Comparison of ENCODE assay signal across 8 mouse cellular contexts in the genomic region with DNA sequence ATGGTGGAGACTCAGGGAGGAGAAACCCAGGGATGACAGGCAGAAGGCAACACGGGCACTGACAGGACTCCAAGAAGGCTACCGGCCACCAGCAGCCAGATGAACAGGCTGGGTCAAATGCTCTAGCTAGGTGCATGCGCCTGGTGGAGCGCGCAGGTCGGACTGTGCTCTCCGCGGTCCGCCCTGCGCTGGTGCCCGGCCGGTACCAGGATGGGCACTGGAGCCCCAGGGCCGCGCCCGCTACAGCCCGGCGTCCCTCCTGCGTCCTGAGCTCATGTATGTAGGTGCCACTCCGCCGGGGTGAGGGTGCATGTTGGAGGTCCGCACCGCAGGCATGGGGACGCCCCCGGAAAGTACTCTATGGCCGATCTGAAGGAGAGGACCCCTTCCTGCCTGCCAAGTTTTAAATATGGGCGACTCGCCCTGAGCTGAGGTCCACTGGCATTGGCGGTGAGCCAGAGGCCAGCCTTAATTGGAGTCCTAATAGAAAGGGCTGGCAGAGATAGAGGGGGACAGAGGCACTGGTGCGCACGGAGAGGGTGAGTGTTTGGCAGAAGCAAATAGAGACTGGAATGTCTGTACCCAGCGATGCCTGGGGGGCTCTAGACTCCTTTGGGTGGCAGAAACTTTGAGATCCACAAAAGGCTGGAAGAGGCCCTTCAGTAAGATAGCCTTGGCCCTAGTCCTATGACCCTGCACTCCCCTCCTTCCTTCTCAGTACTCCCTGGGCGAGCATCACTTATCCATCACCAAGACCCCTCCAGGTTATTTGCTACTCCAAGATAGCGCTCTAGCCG. TPM values are rescaled to one million over a fixed set of nuclear protein-coding genes. Genes with fewer than 3 reads are reported as not detected.
DNase-seq lines count a peak whose midpoint lies in the region; ATAC-seq and TF ChIP-seq lines count a peak whose summit lies in the region.

No protein-coding gene starts in this region.

- H3K27ac ChIP-seq in kidney, embryonic 16.5 days (ENCODE audit: low read length) = no peak overlapping the region
- no peak overlapping the region for H3K27ac ChIP-seq in kidney, adult 2 months (ENCODE audit: insufficient read depth, low read depth, low read length)
- no peak overlapping the region for H3K27ac ChIP-seq in cortical plate, adult 2 months (ENCODE audit: insufficient read depth, low read length)
- H3K27ac ChIP-seq in heart, embryonic 15.5 days = no peak overlapping the region
- peak overlapping the region; percentile 55; the same call in 1 of the 2 replicates for H3K27ac ChIP-seq in midbrain, embryonic 13.5 days

- no peaks in the 10 kb centered on the region for H3K36me3 ChIP-seq in kidney, embryonic 16.5 days (ENCODE audit: insufficient read depth, low read length)
- no peaks in the 10 kb centered on the region for H3K36me3 ChIP-seq in kidney, adult 2 months (ENCODE audit: control insufficient read depth, insufficient read depth, low read length)
- H3K36me3 ChIP-seq in heart, embryonic 15.5 days = no peaks in the 10 kb centered on the region
- H3K36me3 ChIP-seq in midbrain, embryonic 13.5 days = no peaks in the 10 kb centered on the region

- H3K4me1 ChIP-seq in kidney, embryonic 16.5 days (ENCODE audit: insufficient read depth, low read length) = peaks cover 27% of the 10 kb centered on the region
- H3K4me1 ChIP-seq in kidney, adult 2 months (ENCODE audit: control insufficient read depth, insufficient read depth, low read length) = no peaks in the 10 kb centered on the region
- no peaks in the 10 kb centered on the region for H3K4me1 ChIP-seq in cortical plate, adult 2 months (ENCODE audit: control insufficient read depth, insufficient read depth, low read length)
- peaks cover 27% of the 10 kb centered on the region for H3K4me1 ChIP-seq in heart, embryonic 15.5 days (replicated peaks)
- H3K4me1 ChIP-seq in midbrain, embryonic 13.5 days (replicated peaks) = peaks cover 33% of the 10 kb centered on the region

- under 1% methylated on average over 33 of the region's 34 CpGs for WGBS in kidney, embryonic 16.5 days
- 1% methylated on average over 34 of the region's 34 CpGs for WGBS in kidney, adult 2 months
- 1% methylated on average over 34 of the region's 34 CpGs for WGBS in heart, embryonic 15.5 days
- under 1% methylated on average over 34 of the region's 34 CpGs for WGBS in midbrain, embryonic 13.5 days

- peaks cover 62% of the 10 kb centered on the region for H3K27me3 ChIP-seq in kidney, embryonic 16.5 days (ENCODE audit: insufficient read depth, low read length)
- no peaks in the 10 kb centered on the region; the same call in 1 of the 2 replicates for H3K27me3 ChIP-seq in kidney, adult 2 months (replicated peaks; ENCODE audit: control insufficient read depth, insufficient read depth, low read length)
- H3K27me3 ChIP-seq in heart, embryonic 15.5 days = peaks cover 61% of the 10 kb centered on the region
- H3K27me3 ChIP-seq in midbrain, embryonic 13.5 days = peaks cover 63% of the 10 kb centered on the region

- TF ChIP-seq CTCF in kidney, adult 2 months (conservative IDR thresholded peaks at IDR 0.05; ENCODE audit: insufficient read depth, insufficient read length, low read depth, low read length) = no peak
- TF ChIP-seq CTCF in cortical plate, adult 2 months (IDR thresholded peaks at IDR 0.05; ENCODE audit: extremely low read depth, insufficient read depth, low read length) = no peak

- no peaks in the 10 kb centered on the region for H3K9me3 ChIP-seq in kidney, embryonic 16.5 days (ENCODE audit: low read length)
- H3K9me3 ChIP-seq in heart, embryonic 15.5 days (replicated peaks) = no peaks in the 10 kb centered on the region
- no peaks in the 10 kb centered on the region for H3K9me3 ChIP-seq in midbrain, embryonic 13.5 days

- peak overlapping the region; percentile 76 for H3K4me2 ChIP-seq in kidney, embryonic 16.5 days (replicated peaks; ENCODE audit: low read depth, low read length)
- peak overlapping the region; percentile 84 for H3K4me2 ChIP-seq in heart, embryonic 15.5 days
- H3K4me2 ChIP-seq in midbrain, embryonic 13.5 days (replicated peaks) = peak overlapping the region; percentile 94

- TF ChIP-seq POLR2A in kidney, adult 2 months (IDR thresholded peaks at IDR 0.05; ENCODE audit: low read depth, low read length) = no peak
- TF ChIP-seq POLR2A in cortical plate, adult 2 months (IDR thresholded peaks at IDR 0.05; ENCODE audit: extremely low read depth, insufficient read depth, low read length) = no peak

- no peak for DNase-seq in kidney, adult 2 months
- DNase-seq in c-Kit-positive CD71-positive TER-119-positive erythroid progenitor cells, embryonic 14.5 days (ENCODE audit: low spot score) = no peak
- no peak for DNase-seq in thymus, postnatal 36 days
- DNase-seq in urinary bladder, adult 2 months (ENCODE audit: low spot score) = no peak

- H3K4me3 ChIP-seq in kidney, embryonic 16.5 days (ENCODE audit: low read length) = peak overlapping the region; percentile 48
- no peak overlapping the region for H3K4me3 ChIP-seq in kidney, adult 2 months (ENCODE audit: insufficient read depth, low read depth, low read length)
- H3K4me3 ChIP-seq in cortical plate, adult 2 months (ENCODE audit: insufficient read depth, low read length) = peak overlapping the region; percentile 65
- peak overlapping the region; percentile 49 for H3K4me3 ChIP-seq in heart, embryonic 15.5 days
- H3K4me3 ChIP-seq in midbrain, embryonic 13.5 days (replicated peaks) = peak overlapping the region; percentile 59

- H3K9ac ChIP-seq in kidney, embryonic 16.5 days (replicated peaks; ENCODE audit: low read length) = no peak overlapping the region; the same call in 1 of the 2 replicates
- no peak overlapping the region for H3K9ac ChIP-seq in heart, embryonic 15.5 days
- H3K9ac ChIP-seq in midbrain, embryonic 13.5 days (replicated peaks) = peak overlapping the region; percentile 73

- peak; percentile 67 for ATAC-seq in kidney, embryonic 16.5 days (ENCODE audit: low FRiP score, low TSS enrichment)
- ATAC-seq in heart, embryonic 15.5 days (replicated peaks; ENCODE audit: insufficient number of reproducible peaks, insufficient read depth, low FRiP score, low read depth) = no peak
- peak; percentile 56 for ATAC-seq in midbrain, embryonic 13.5 days

RNA-seq across cellular contexts. Expression of a gene that starts 0.4 kb away (rescaled TPM):
- polyA plus RNA-seq in kidney, embryonic 16.5 days (2015; fragmentation: Nextera tagmentation; extraction: Ambion mirVana) = 1.1 and 1.2 TPM in 2 replicates
- 0.13 TPM in 1 of 2 replicates, not detected in the other for polyA plus RNA-seq in kidney, adult 2 months (2012; rRNA removed)
- 6.4 and 7.4 TPM in 2 replicates for polyA plus RNA-seq in cortical plate, adult 2 months (2012; rRNA removed)
- polyA plus RNA-seq in heart, embryonic 15.5 days (2015; fragmentation: Nextera tagmentation; extraction: Ambion mirVana) = 0.86 and 1.0 TPM in 2 replicates
- polyA plus RNA-seq in midbrain, embryonic 13.5 days (2015; fragmentation: Nextera tagmentation; extraction: Ambion mirVana) = 5.2 and 7.3 TPM in 2 replicates
- 4.4 and 4.6 TPM in 2 replicates for polyA plus RNA-seq in urinary bladder, adult 2 months (2012; rRNA removed)
